Mouse (Mus musculus): Measurements from ENCODE around the gene Mpdz.

DNA sequence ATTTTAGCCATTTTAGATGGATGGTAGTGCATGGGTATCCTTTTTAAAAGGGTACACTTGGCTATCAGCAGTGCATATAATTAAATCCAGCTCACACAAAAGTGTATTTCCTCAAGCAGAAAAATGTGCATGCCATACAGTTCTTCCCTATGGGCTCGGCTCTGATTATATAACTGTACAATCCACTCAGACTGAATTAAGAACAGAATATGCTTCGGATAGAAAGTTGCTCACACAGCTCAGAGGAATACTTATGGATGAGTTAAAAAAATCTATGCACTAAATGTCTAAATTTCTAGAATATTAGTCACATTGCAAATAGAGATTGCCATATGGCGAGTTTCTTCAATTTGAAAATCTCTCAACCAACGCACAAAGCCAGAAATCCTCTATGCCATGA, 157.1 kb downstream of the Mpdz start:
- TF ChIP-seq MYOD1 (IDR thresholded peaks at IDR 0.05; ENCODE audit: control insufficient read depth in 1 of 3, insufficient read length in 2 of 3, low read depth in 2 of 3): no peak
- no peak for TF ChIP-seq POLR2A (IDR thresholded peaks at IDR 0.05; ENCODE audit: insufficient read length, low read depth)
- TF ChIP-seq TCF3 (IDR thresholded peaks at IDR 0.05; ENCODE audit: insufficient read length, low read depth): no peak
- TF ChIP-seq MYOG (IDR thresholded peaks at IDR 0.05; ENCODE audit: control insufficient read depth in 1 of 3, insufficient read depth in 1 of 3, insufficient read length in 2 of 3, low read depth in 2 of 3): no peak
- no peak for TF ChIP-seq TCF12 (IDR thresholded peaks at IDR 0.05; ENCODE audit: insufficient read depth, poor library complexity, severe bottlenecking)
- TF ChIP-seq E2F4 (IDR thresholded peaks at IDR 0.05; ENCODE audit: insufficient read depth): no peak
- no peak for TF ChIP-seq USF1 (IDR thresholded peaks at IDR 0.05; ENCODE audit: low read depth)
- no peak for TF ChIP-seq MAX (IDR thresholded peaks at IDR 0.05; ENCODE audit: low read depth)

All from myocyte (in vitro differentiated cells).